Mouse (Mus musculus) cerebellum, adult 2 months (tissue): ENCODE measurements at regions not wholly inside any gene's neighbourhood (a gene's known extent, or its start where the extent isn't known, plus 50 kb on each side); places are given as distances from the start of the nearest gene placed in this dataset.

Experiments
- CTCF ChIP-seq: fragments of 200-500 bp; IDR thresholded peaks from 2 replicates; pipeline ENCODE4 v1.5.1; 2011; ENCODE audit warnings: low read depth, mild to moderate bottlenecking, control low read depth, low read length, moderate library complexity, borderline replicate concordance; ENCODE audit not compliant: insufficient read depth
- POLR2A ChIP-seq: fragments of 200-500 bp; IDR thresholded peaks from 2 replicates; pipeline ENCODE4 v1.6.1; 2011; ENCODE audit warnings: low read length, control low read depth, borderline replicate concordance; ENCODE audit not compliant: insufficient read depth

DNA sequence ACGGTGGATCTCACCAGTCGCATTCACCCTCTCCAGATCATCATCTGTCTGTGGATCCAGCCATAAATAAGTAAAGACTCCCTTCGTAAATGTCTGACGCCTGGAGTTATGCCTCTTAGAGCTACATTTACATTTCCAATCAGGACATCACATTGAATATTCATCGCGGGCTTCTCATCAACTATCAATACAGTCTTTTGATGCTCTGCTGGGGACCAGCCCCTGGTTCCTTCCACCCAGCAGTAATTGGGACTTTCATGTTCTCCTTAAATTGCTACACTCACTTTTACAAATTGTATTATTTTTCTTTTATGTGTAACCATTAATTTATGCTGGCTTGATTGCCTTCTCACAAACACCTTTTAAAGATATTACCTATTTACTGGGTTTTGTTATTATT, 125.7 kb upstream of the Cnr1 start:
- TF ChIP-seq CTCF (no peak), POLR2A (no peak)
